Mouse (Mus musculus): Measurements from ENCODE around the gene Acp2.

Gene Acp2

GRCm38 (mm10) chr2:91202222-91202971 is at the start of gene Acp2, which contains the start of gene Nr1h3:
Acp2 (plus strand) TSS chr2:91202885.
Nr1h3 (minus strand) TSS chr2:91202834.
- peak; percentile 97 for DNase-seq (ENCODE audit: low spot score in 2 of 2)

- no peak for DNase-seq (ENCODE audit: low spot score in 2 of 2)
Measured at GRCm38 (mm10) chr2:91152885-91153377, 49.8 kb upstream of the Acp2 start.

DNA sequence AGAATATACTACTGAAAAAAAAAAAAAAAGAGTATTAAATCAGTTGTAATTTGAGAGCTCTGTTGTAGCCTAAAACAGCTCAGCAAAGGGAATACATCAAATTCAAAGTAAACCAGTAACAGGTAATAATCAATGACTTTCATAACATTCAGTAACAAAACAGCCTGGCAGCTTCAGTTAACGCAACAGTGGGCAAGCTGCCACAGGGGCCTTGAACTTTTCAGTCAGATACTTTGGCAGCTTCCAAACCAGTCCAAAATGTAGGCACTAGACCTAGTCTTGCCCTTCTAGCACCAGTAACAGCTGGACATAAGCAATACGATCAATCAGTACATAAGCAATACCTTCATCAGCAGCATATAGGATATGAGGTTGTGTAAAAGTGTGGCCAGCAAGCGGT is 48.6 kb upstream of the Acp2 start:
- DNase-seq (ENCODE audit: low spot score in 2 of 2) = no peak

DNA sequence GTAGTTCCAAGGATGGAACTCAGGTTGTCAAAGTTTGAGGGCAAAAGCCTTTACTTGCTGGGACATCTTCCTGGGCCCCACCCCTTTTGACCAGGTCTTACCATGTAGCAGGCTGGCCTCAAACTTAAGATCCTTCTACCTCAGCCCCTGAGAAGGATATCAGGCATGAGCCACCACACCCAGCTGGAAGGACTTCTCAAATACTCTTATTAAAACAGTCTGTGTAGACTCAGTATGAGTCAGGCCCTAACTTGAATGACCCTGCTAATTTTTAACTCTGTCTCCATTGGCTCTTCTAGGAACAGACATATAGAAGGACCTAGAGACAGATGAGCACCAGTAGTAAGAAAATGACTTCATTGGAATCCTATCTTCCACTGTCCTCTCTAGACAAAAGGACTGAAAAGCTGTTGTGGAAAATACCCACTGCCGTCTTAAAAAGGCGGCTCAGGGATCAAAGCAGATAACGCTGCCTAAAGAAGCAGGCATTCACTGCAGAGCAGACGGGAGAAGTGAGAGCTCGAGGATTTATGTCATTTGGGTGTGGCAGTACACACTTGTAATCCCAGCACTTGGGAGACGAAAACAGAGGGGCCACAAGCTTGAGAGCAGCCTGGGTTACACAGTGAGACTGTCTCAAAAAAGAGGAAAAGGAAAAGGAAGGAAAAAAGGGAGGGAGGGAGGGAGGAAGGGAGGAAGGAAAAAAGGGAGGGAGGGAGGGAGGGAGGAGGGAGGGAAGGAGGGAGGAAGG is 45.5 kb upstream of the Acp2 start:
- no peak for DNase-seq (ENCODE audit: low spot score in 2 of 2)

DNA sequence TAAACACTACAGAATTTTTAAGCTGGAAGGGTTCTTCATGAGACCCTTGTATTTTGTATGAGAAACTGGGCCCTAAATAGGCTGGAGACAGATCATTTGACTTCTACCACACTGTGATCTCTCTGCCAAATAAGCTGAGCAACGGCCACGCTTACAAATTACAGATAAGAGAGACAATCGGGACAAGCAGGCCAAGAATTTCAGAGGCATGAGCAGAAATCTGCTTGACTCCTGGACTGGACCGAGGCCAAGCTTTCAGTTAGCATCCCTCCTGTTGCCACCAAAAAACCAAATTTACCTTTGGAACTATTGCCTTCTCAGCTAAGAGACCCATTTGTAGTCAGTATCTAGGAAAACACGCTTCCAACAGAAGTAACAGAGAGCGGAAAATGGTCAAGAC is 42.1 kb upstream of the Acp2 start:
- DNase-seq (ENCODE audit: low spot score in 2 of 2) = no peak

DNA sequence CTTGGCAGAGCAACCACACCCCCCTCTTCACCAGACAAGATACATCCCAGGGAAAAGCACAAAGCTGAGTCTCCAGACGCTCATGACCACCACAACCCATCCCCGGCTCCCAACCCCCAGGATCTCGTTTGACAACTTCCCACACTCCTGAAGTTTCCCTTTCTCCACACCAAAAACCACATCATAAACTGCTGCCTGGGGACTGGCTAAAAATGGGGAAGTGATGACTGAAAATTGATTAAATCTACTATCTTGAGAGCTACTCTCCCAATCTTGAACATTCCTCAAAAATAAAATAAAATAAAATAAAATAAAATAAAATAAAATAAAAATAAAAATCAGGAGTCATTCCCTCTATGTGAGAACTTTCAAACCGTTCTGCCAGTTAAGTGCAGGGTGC is 39.7 kb upstream of the Acp2 start:
- DNase-seq (ENCODE audit: low spot score in 2 of 2) = no peak

GRCm38 (mm10) chr2:91163532-91163931 is 39.2 kb upstream of the Acp2 start:
- no peak for DNase-seq (ENCODE audit: low spot score in 2 of 2)

- no peak for DNase-seq (ENCODE audit: low spot score in 2 of 2)
Measured at GRCm38 (mm10) chr2:91164991-91165390, 37.7 kb upstream of the Acp2 start.

DNA sequence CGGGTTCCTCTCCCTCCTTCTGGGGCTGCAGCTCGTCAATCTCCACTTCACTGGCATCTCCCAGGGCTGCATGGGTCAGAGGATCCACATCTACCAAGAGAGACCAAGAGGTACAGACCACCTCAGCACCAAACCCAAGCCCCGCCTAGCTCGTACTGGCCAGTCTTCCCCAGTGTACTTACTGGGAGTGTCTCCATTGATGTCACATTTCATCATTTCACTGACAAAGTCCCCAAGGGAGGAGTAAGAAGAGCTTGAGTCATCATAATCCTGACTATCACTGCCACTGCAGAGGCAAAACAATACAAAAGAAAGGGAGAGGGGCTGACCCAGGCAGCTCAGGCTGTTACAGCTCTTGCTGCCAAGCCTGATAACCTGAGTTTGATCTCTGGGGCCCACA is 35.1 kb upstream of the Acp2 start:
- DNase-seq (ENCODE audit: low spot score in 2 of 2) = no peak

DNA sequence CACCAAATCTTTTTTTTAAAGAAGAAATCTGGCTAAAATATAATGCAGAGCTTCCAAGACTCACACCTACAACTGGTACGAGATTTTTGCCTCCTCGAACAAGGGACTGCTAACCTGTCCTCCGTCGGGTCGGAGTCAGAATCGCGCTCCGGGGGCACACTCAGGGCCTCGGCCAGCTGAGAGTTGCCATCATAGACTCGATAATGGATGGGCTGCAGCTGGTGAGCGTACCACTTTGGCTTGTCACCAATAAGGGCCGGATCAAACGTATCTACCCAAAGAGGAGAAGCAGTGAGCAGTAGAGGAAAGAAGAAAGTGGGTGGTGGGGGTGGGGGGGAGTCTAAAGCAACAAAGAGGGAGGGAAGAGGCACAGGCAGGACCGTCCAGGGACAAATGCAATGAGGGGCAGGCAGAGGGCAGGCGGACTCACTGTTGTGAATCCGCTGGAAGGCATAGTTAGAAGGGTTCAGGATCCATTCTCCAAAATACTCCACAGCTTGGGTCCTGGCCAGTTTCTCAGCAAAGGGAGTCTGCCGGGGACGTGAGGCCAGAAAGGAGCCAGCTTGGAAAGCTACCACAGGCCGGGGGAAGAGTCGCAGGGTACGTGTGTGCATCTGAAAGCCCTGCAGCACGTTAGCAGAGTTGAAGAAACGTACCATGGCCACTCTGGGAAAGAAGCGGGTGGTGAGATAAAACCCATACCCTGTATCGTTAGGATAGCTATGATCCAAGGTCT is 32.9 kb upstream of the Acp2 start:
- DNase-seq (ENCODE audit: low spot score in 2 of 2) = no peak

DNA sequence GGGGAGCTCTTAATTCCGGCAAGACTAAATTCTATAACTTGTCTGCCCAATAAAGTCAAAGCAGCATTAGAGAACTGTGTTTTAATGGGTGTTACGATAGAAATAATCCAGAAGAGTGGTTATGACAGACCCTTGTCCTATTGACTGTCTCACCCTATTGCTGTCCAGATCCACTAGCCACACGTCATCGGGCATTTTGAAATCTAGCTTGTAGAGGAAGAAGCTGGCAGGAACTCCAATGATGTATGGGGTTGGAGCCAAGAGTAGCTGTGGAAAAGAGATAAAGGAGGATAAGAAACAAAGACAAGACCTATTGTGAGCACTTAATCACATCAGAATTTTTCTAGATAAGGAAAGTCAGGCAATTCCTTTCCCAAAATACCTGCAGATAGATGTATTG is 27.2 kb upstream of the Acp2 start:
- no peak for DNase-seq (ENCODE audit: low spot score in 2 of 2)

DNA sequence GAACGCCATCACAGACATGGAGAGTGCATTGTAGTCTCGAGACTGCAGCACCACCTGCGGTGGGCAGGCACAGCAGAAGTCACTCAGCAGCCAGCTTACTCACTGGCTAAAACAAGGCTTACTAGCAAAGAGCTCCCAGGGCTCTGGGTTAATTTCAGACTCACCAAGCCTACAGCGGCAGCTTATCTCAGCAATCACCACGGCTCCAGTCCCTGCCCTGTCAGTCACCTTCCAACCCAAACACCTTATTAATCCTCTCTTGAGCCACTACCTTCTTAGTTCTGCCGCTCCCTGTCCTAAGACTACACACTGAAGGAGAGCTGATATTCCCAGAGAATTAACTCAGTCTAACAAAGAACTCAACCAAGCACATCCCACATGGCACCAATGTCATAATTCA is 26.5 kb upstream of the Acp2 start:
- no peak for DNase-seq (ENCODE audit: low spot score in 2 of 2)

- no peak for DNase-seq (ENCODE audit: low spot score in 2 of 2)
Measured at GRCm38 (mm10) chr2:91179825-91180224, 22.9 kb upstream of the Acp2 start.

- DNase-seq (ENCODE audit: low spot score in 2 of 2) = no peak
Measured at GRCm38 (mm10) chr2:91180706-91181105, 22.0 kb upstream of the Acp2 start.

- DNase-seq (ENCODE audit: low spot score in 2 of 2) = peak; percentile 33 to 34
Measured at GRCm38 (mm10) chr2:91182016-91182404, 20.7 kb upstream of the Acp2 start.

DNA sequence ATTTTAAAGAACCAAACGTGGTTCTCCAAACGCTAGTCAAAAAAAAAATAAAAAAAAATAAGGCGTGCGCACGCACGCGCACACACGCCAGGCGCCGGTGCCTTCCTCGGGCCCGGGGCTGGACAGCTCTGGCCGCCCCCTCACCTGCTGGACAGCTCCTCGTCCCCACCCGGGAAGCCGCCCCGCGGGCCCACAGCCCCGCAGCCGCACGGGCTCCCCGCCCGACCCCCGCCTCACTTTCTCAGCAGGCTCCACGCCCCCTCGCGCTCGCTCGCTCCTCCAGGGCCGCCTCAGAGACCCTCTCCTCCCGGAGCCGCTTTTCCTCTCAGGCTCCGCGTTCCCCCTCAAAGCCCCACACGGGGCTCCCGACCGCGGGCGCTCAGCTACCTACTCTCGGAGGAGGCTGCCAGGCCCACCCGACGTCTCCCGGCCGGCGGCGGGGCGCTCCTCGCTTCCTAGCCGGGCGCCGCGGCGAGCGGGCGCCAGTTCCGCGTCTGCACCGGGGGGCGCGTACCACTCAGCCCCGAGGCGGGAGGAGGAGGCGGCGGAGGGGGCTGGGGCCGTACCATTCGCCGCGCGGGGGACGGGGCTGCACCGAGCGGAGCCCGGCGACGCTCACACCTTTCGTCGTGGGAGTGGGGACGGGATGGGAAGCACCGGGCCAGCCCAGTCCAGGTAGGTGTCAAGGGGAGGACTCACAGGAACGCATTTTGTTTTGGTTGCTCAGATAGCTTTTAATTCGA is 20.1 kb upstream of the Acp2 start:
- peak; percentile 86 to 89 for DNase-seq (ENCODE audit: low spot score in 2 of 2)

- DNase-seq (ENCODE audit: low spot score in 2 of 2) = peak; percentile 98 to 99
Measured at GRCm38 (mm10) chr2:91183148-91183513, 19.6 kb upstream of the Acp2 start.

DNA sequence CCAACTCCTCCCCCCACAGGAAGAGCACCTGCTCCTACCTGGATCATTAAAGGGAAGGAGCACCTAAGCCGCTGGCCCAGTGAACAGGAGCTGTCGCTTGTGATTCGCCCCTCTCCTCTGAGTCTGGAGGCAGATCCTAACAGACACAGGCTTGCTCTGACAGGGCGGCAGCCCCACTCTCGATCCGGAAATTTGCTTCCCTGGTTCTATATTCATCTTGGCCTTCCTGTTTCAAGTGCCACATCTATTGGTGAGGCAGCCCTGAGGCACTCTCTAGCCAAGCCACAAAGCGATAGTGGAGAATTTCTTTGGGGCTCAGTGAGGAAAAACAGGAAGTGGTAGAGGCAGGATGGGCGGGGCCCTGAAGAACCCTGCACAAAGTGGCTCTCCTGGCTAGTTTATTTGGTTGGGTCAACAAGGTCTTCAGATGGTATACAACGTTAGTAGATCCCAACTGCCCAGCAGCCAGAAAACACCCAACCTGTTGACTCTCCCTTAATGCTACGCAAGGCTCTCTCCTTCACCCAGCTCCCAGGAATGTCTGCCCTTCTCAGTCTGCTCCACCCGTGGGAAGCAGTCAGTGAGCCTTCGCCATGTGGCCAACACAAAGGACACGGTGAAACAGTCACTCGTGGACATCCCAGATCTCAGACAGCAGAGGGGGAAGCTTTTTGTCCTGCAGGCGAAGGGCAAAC is 18.8 kb upstream of the Acp2 start, which contains the start of gene Madd:
Gene Madd (minus strand): TSS at position 127 of the 695 bp plus-strand sequence.
- DNase-seq (ENCODE audit: low spot score in 2 of 2) = no peak

GRCm38 (mm10) chr2:91186208-91186607 is 16.5 kb upstream of the Acp2 start:
- DNase-seq (ENCODE audit: low spot score in 2 of 2) = no peak

DNA sequence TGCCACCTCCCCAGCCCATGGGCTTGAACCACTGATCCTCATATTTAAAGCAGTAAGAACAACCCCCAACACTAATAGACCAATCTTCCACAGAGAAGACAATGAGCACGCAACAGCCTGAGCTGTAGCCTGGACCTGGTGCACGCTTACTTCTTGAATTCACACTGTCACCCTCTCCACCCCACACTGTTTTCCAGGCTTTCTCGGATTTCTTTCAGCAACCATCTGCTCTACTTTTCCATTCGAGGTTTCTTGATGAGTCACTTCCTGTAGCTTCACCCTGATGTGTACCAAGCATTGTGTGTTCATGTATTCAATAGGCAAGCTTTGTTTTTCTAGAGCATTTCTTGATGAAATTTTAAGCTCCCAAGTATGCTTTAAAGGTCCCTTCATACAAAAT is 15.3 kb upstream of the Acp2 start:
- peak; percentile 44 to 70 for DNase-seq (ENCODE audit: low spot score in 2 of 2)

DNA sequence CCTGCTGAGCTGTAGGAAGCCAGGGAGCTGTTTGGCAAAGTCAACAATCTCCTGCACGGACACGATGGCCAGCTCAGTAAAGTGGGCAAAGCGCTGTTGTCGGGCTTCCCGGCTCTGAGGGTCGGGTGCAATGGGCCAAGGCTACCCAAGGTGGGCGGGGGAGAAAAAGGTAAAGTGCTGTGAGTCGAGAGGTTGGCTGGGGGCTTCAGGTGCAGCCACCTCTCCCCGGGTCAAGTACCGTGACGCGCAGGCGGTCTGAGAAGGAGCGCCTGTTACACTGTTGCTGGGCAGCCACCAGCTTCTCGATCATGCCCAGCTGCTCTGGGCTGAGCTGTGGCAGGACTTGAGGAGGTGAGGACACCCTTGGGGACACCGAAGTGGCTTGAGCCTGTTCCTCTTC is 12.2 kb upstream of the Acp2 start:
- no peak for DNase-seq (ENCODE audit: low spot score in 2 of 2)
